ENCODE assay signal across 22 mouse cellular contexts in genomic region chr4:131949903-131950302, GRCm38 (mm10). TPM values are rescaled to one million over a fixed set of nuclear protein-coding genes. Genes with fewer than 3 reads are reported as not detected.
DNase-seq lines count a peak whose midpoint lies in the region; ATAC-seq lines count a peak whose summit lies in the region.
"Had no signal": no experiment of that assay in that cellular context is flagged by ENCODE, and none has a peak within 500 bp of the region (broad histone marks: within the 10 kb centered on the region; RNA-seq: fewer than 3 reads in every experiment).

No protein-coding gene starts in this region.

- H3K4me1 ChIP-seq in heart, embryonic 10.5 days: peaks cover 13% of the 10 kb centered on the region; the same call in 1 of the 2 replicates
- H3K4me1 ChIP-seq in midbrain, embryonic 10.5 days: peaks cover 47% of the 10 kb centered on the region
- H3K4me1 ChIP-seq in midbrain, embryonic 13.5 days (replicated peaks): peaks cover 26% of the 10 kb centered on the region
- H3K4me1 ChIP-seq: embryonic facial prominence, embryonic 15.5 days; hindbrain, embryonic 15.5 days had no signal

- WGBS in heart, embryonic 10.5 days: 57% methylated on average over 5 of the region's 5 CpGs
- 21% methylated on average over 5 of the region's 5 CpGs for WGBS in midbrain, embryonic 10.5 days
- WGBS in midbrain, embryonic 13.5 days: 11% methylated on average over 5 of the region's 5 CpGs

- H3K4me3 ChIP-seq in heart, embryonic 10.5 days: no peak overlapping the region
- H3K4me3 ChIP-seq in midbrain, embryonic 10.5 days: 0 out of 2 replicates have a peak overlapping the region, but pooled peaks have one; percentile 2
- no peak overlapping the region for H3K4me3 ChIP-seq in midbrain, embryonic 13.5 days (replicated peaks)
- H3K4me3 ChIP-seq: embryonic facial prominence, embryonic 12.5 days; embryonic facial prominence, embryonic 15.5 days; forebrain, embryonic 12.5 days; heart, embryonic 13.5 days; hindbrain, embryonic 12.5 days; hindbrain, embryonic 15.5 days had no signal

- H3K36me3 ChIP-seq in heart, embryonic 10.5 days: peaks cover 30% of the 10 kb centered on the region
- H3K36me3 ChIP-seq in midbrain, embryonic 10.5 days: peaks cover 39% of the 10 kb centered on the region
- peaks cover 20% of the 10 kb centered on the region for H3K36me3 ChIP-seq in midbrain, embryonic 13.5 days

- DNase-seq in embryo, embryonic 10.5 days (ENCODE audit: low spot score): peak; percentile 28
- DNase-seq in embryo, embryonic 9.5 days (ENCODE audit: extremely low spot score): no peak
- DNase-seq in heart, embryonic 10.5 days (ENCODE audit: low spot score): no peak
- DNase-seq in heart, adult 9 months (ENCODE audit: low spot score in 2 of 2): no peak
- DNase-seq in midbrain, embryonic 10.5 days (ENCODE audit: low spot score): peak; percentile 21
- DNase-seq: adrenal gland, adult 8-10 months; adrenal gland, postnatal 25 days; cerebellum, adult 18-20 months; cerebellum, adult 9-10 months; cerebellum, postnatal 14 days; gastrocnemius, postnatal 10 days; gastrocnemius, postnatal 36 days; kidney, adult 11 months had no signal

- no peak for ATAC-seq in midbrain, embryonic 13.5 days
- ATAC-seq: activated CD4-positive, CD25-positive, alpha-beta regulatory T cell, adult 4 months; forebrain, embryonic 16.5 days had no signal

- peak overlapping the region; percentile 42; the same call in 1 of the 2 replicates for H3K27ac ChIP-seq in heart, embryonic 10.5 days
- H3K27ac ChIP-seq in midbrain, embryonic 10.5 days (replicated peaks): peak overlapping the region; percentile 43; the same call in 1 of the 2 replicates
- H3K27ac ChIP-seq in midbrain, embryonic 13.5 days: no peak overlapping the region
- H3K27ac ChIP-seq: embryonic facial prominence, embryonic 12.5 days; embryonic facial prominence, embryonic 15.5 days; forebrain, embryonic 12.5 days; heart, embryonic 13.5 days; hindbrain, embryonic 12.5 days; hindbrain, embryonic 15.5 days had no signal

- H3K9me3 ChIP-seq in heart, embryonic 10.5 days: no peaks in the 10 kb centered on the region
- H3K9me3 ChIP-seq in midbrain, embryonic 10.5 days (replicated peaks): no peaks in the 10 kb centered on the region
- H3K9me3 ChIP-seq in midbrain, embryonic 13.5 days: no peaks in the 10 kb centered on the region
- H3K9me3 ChIP-seq: embryonic facial prominence, embryonic 12.5 days; embryonic facial prominence, embryonic 15.5 days; forebrain, embryonic 12.5 days; heart, embryonic 13.5 days; hindbrain, embryonic 12.5 days; hindbrain, embryonic 15.5 days had no signal

- H3K27me3 ChIP-seq in heart, embryonic 10.5 days (ENCODE audit: insufficient read depth, poor library complexity, severe bottlenecking): no peaks in the 10 kb centered on the region
- H3K27me3 ChIP-seq in midbrain, embryonic 10.5 days (ENCODE audit: low read depth, poor library complexity, severe bottlenecking): peaks cover 11% of the 10 kb centered on the region
- no peaks in the 10 kb centered on the region for H3K27me3 ChIP-seq in midbrain, embryonic 13.5 days
- H3K27me3 ChIP-seq: embryonic facial prominence, embryonic 12.5 days; embryonic facial prominence, embryonic 15.5 days; forebrain, embryonic 12.5 days; heart, embryonic 13.5 days; hindbrain, embryonic 12.5 days; hindbrain, embryonic 15.5 days had no signal

- H3K9ac ChIP-seq in midbrain, embryonic 13.5 days (replicated peaks): no peak overlapping the region
- H3K9ac ChIP-seq: embryonic facial prominence, embryonic 12.5 days; embryonic facial prominence, embryonic 15.5 days; heart, embryonic 13.5 days; hindbrain, embryonic 12.5 days; hindbrain, embryonic 15.5 days had no signal

- no peak overlapping the region for H3K4me2 ChIP-seq in midbrain, embryonic 13.5 days (replicated peaks)
- H3K4me2 ChIP-seq: embryonic facial prominence, embryonic 12.5 days; embryonic facial prominence, embryonic 15.5 days; forebrain, embryonic 12.5 days; heart, embryonic 13.5 days; hindbrain, embryonic 12.5 days; hindbrain, embryonic 15.5 days had no signal

RNA-seq across cellular contexts. Expression of gene Tmem200b, which starts 28.3 kb away (rescaled TPM):
- polyA plus RNA-seq in heart, embryonic 10.5 days (2016; fragmentation: Nextera tagmentation; extraction: Ambion mirVana): 2.1 and 3.5 TPM in 2 replicates
- 0.39 and 0.49 TPM in 2 replicates for polyA plus RNA-seq in midbrain, embryonic 10.5 days (2016; fragmentation: Nextera tagmentation; extraction: Ambion mirVana)
- polyA plus RNA-seq in midbrain, embryonic 13.5 days (2015; fragmentation: Nextera tagmentation; extraction: Ambion mirVana): not detected in 2 replicates
- polyA plus RNA-seq: activated CD4-positive, CD25-positive, alpha-beta regulatory T cell, adult 4 months; forebrain, embryonic 16.5 days had no signal

Comparison
In these comparisons a context has a peak if more than half of its experiments do, and no peak if none do; other contexts are left out.
1. DNase-seq: peak in embryo, embryonic 10.5 days (single experiment) and midbrain, embryonic 10.5 days (single experiment); none in embryo, embryonic 9.5 days (single experiment), heart, embryonic 10.5 days (single experiment) and heart, adult 9 months (0 of 2).